Mouse (Mus musculus) T-helper 2 cell (primary cell): ENCODE data around the gene Tll2.

Source experiments
- in situ Hi-C: fragments of 300-600 bp; cut with MboI, MseI; formaldehyde crosslinking; loops from one replicate; pipeline ENCODE4 v1.15.1; 2025; ENCODE audit warnings: high pct_unique_total_duplicates

Tll2 gene

GRCm38 (mm10) chr19:41091901-41092300 is 114.7 kb downstream of the Tll2 start:
- in situ Hi-C loops, result no loop called here

GRCm38 (mm10) chr19:41089833-41090232 is 116.8 kb downstream of the Tll2 start:
- in situ Hi-C loops, result no loop called here

- in situ Hi-C loops, result no loop called here
These were observed 118.1 kb downstream of the Tll2 start for GRCm38 (mm10) chr19:41088491-41088890.

- in situ Hi-C loops, result no loop called here
These were observed 118.7 kb downstream of the Tll2 start for GRCm38 (mm10) chr19:41087901-41088300.

- in situ Hi-C loops, result no loop called here
These were observed 119.9 kb downstream of the Tll2 start for GRCm38 (mm10) chr19:41086700-41087099.

- in situ Hi-C loops, result no loop called here
These were observed 120.3 kb downstream of the Tll2 start for GRCm38 (mm10) chr19:41086289-41086688.

- in situ Hi-C loops, result no loop called here
These were observed 123.0 kb downstream of the Tll2 start for GRCm38 (mm10) chr19:41083646-41084045.

GRCm38 (mm10) chr19:41081589-41081988 is 125.0 kb downstream of the Tll2 start:
- in situ Hi-C loops, result no loop called here

GRCm38 (mm10) chr19:41076906-41077305 is 129.7 kb downstream of the Tll2 start, which contains the start of gene Opalin:
Opalin (minus strand) TSS chr19:41077113.
- in situ Hi-C loops, result no loop called here

- in situ Hi-C loops, result no loop called here
These were observed 132.7 kb downstream of the Tll2 start for GRCm38 (mm10) chr19:41073746-41074455.

- in situ Hi-C loops, result no loop called here
These were observed 135.1 kb downstream of the Tll2 start for GRCm38 (mm10) chr19:41071500-41071899.

GRCm38 (mm10) chr19:41054702-41055101 is 151.9 kb downstream of the Tll2 start:
- in situ Hi-C loops, result no loop called here

GRCm38 (mm10) chr19:41053530-41053929 is 153.1 kb downstream of the Tll2 start:
- in situ Hi-C loops, result no loop called here

GRCm38 (mm10) chr19:41052247-41052646 is 154.4 kb downstream of the Tll2 start:
- in situ Hi-C loops, result no loop called here

- in situ Hi-C loops, result no loop called here
These were observed 154.9 kb downstream of the Tll2 start for GRCm38 (mm10) chr19:41051714-41052113.

GRCm38 (mm10) chr19:41048187-41048559 is 158.5 kb downstream of the Tll2 start:
- in situ Hi-C loops, result no loop called here

- in situ Hi-C loops, result no loop called here
These were observed 159.0 kb downstream of the Tll2 start for GRCm38 (mm10) chr19:41047437-41048186.

GRCm38 (mm10) chr19:41045091-41045770 is 161.4 kb downstream of the Tll2 start:
- in situ Hi-C loops, result no loop called here

GRCm38 (mm10) chr19:41039110-41039509 is 167.5 kb downstream of the Tll2 start:
- in situ Hi-C loops, result no loop called here

- in situ Hi-C loops, result no loop called here
These were observed 170.7 kb downstream of the Tll2 start for GRCm38 (mm10) chr19:41035809-41036551.
